Mouse (Mus musculus) heart, embryonic 13.5 days (tissue): ENCODE data around the gene Pglyrp1. TPM values are rescaled to one million over a fixed set of nuclear protein-coding genes. Genes with fewer than 3 reads are reported as not detected.

Experiments used
- ATAC-seq: fragments of 200-750 bp; cut with Nextera tagmentation; 2 replicates; pipeline ENCODE4 v1.8.0; 2017; ENCODE audit warnings: moderate TSS enrichment; ENCODE audit not compliant: insufficient number of reproducible peaks, low FRiP score, low TSS enrichment; ENCODE audit errors: extremely low read depth
- H3K27ac ChIP-seq: fragments of 300-500 bp; sonication (generic); replicated peaks from 2 replicates; pipeline ENCODE4 v1.5.1; 2015; ENCODE audit warnings: moderate library complexity, mild to moderate bottlenecking, inconsistent platforms
- H3K27me3 ChIP-seq: fragments of 300-500 bp; sonication (generic); replicated peaks from 2 replicates; pipeline ENCODE4 v1.6.1; 2015; ENCODE audit warnings: mild to moderate bottlenecking, inconsistent platforms
- H3K36me3 ChIP-seq: fragments of 300-500 bp; sonication (generic); 2 replicates; pipeline ENCODE4 v1.6.1; 2015; ENCODE audit warnings: mild to moderate bottlenecking, inconsistent platforms
- H3K4me1 ChIP-seq: fragments of 300-500 bp; sonication (generic); 2 replicates; pipeline ENCODE4 v1.6.1; 2015; ENCODE audit warnings: inconsistent platforms
- H3K4me2 ChIP-seq: fragments of 300-500 bp; sonication (generic); 2 replicates; pipeline ENCODE4 v1.6.1; 2015; ENCODE audit warnings: inconsistent platforms, mild to moderate bottlenecking, moderate library complexity
- H3K4me3 ChIP-seq: fragments of 300-500 bp; sonication (generic); 2 replicates; pipeline ENCODE4 v1.5.1; 2015; ENCODE audit warnings: moderate library complexity, mild to moderate bottlenecking, inconsistent platforms
- H3K9ac ChIP-seq: fragments of 300-500 bp; sonication (generic); 2 replicates; pipeline ENCODE4 v1.6.1; 2015; ENCODE audit warnings: inconsistent platforms, mild to moderate bottlenecking, moderate library complexity
- H3K9me3 ChIP-seq: fragments of 300-500 bp; sonication (generic); 2 replicates; pipeline ENCODE4 v1.6.1; 2016; ENCODE audit warnings: inconsistent platforms
- WGBS: fragments of 180-500 bp; shearing (Covaris S2); methylation state at CpG from one replicate; pipeline ENCODE4 v1.1.7; 2015; ENCODE audit warnings: mixed read lengths; 5-methylcytosine and 5-hydroxymethylcytosine counted together
- polyA plus RNA-seq: library from polyadenylated mRNA; unstranded; fragments of >200 nt; fragmentation: Nextera tagmentation; extraction: Ambion mirVana; gene quantifications from 2 replicates; pipeline ENCODE4 v1.2.1, GENCODE M21; 2015

The Pglyrp1 gene
- polyA plus RNA-seq, 1 experiment from 2014 or later, result 1.2 TPM

- H3K9ac ChIP-seq, result no peak overlapping the region
- H3K27ac ChIP-seq, result no peak overlapping the region
- H3K36me3 ChIP-seq, result peaks cover 8% of the 10 kb centered on the region; the same call in 1 of the 2 replicates
- H3K27me3 ChIP-seq, result no peaks in the 10 kb centered on the region
- 92% methylated on average over 1 of the region's 1 CpGs for WGBS
- no peaks in the 10 kb centered on the region for H3K9me3 ChIP-seq
- no peak overlapping the region for H3K4me2 ChIP-seq
- ATAC-seq, result no peak
- H3K4me1 ChIP-seq, result peaks cover 3% of the 10 kb centered on the region; the same call in 1 of the 2 replicates
- no peak overlapping the region for H3K4me3 ChIP-seq
Observed at GRCm38 (mm10) chr7:18886963-18887362, 15.8 kb downstream of the Pglyrp1 start.

- H3K36me3 ChIP-seq, result peaks cover 8% of the 10 kb centered on the region; the same call in 1 of the 2 replicates
- H3K9me3 ChIP-seq, result no peaks in the 10 kb centered on the region
- H3K27me3 ChIP-seq, result peaks cover 25% of the 10 kb centered on the region
- H3K4me2 ChIP-seq, result no peak overlapping the region
- no peak overlapping the region for H3K27ac ChIP-seq
- ATAC-seq, result no peak
- H3K4me3 ChIP-seq, result no peak overlapping the region
- H3K9ac ChIP-seq, result no peak overlapping the region
- WGBS, result 94% methylated on average over 8 of the region's 8 CpGs
- H3K4me1 ChIP-seq, result peaks cover 23% of the 10 kb centered on the region
Observed at GRCm38 (mm10) chr7:18890848-18891247, 19.7 kb downstream of the Pglyrp1 start.

- H3K36me3 ChIP-seq, result peaks cover 11% of the 10 kb centered on the region; the same call in 1 of the 2 replicates
- H3K27ac ChIP-seq, result no peak overlapping the region
- 17% methylated on average over 33 of the region's 33 CpGs for WGBS
- H3K9me3 ChIP-seq, result no peaks in the 10 kb centered on the region
- no peak for ATAC-seq
- peaks cover 23% of the 10 kb centered on the region for H3K4me1 ChIP-seq
- H3K4me3 ChIP-seq, result peak overlapping the region; percentile 52
- peak overlapping the region; percentile 79 for H3K9ac ChIP-seq
- peaks cover 25% of the 10 kb centered on the region for H3K27me3 ChIP-seq
- peak overlapping the region; percentile 80 for H3K4me2 ChIP-seq
Observed at GRCm38 (mm10) chr7:18891872-18892599, 20.9 kb downstream of the Pglyrp1 start.

GRCm38 (mm10) chr7:18893009-18893408 is 21.9 kb downstream of the Pglyrp1 start:
- Histone ChIP-seq H3K4me3 (peak overlapping the region; percentile 52; the same call in 1 of the 2 replicates), H3K9me3 (no peaks in the 10 kb centered on the region), H3K27me3 (peaks cover 25% of the 10 kb centered on the region), H3K9ac (no peak overlapping the region; the same call in 1 of the 2 replicates), H3K4me1 (peaks cover 23% of the 10 kb centered on the region), H3K27ac (no peak overlapping the region), H3K4me2 (peak overlapping the region; percentile 80), H3K36me3 (peaks cover 19% of the 10 kb centered on the region)
- ATAC-seq, result no peak
- 30% methylated on average over 27 of the region's 27 CpGs for WGBS

GRCm38 (mm10) chr7:18893651-18894430 is 22.7 kb downstream of the Pglyrp1 start:
- Histone ChIP-seq H3K4me1 (peaks cover 23% of the 10 kb centered on the region), H3K27me3 (peaks cover 25% of the 10 kb centered on the region), H3K4me2 (peak overlapping the region; percentile 80), H3K9me3 (no peaks in the 10 kb centered on the region), H3K36me3 (peaks cover 28% of the 10 kb centered on the region), H3K9ac (peak overlapping the region; percentile 78), H3K4me3 (peak overlapping the region; percentile 52), H3K27ac (no peak overlapping the region)
- ATAC-seq, result peak; percentile 26; the same call in 1 of the 2 replicates
- WGBS, result 1% methylated on average over 41 of the region's 41 CpGs

GRCm38 (mm10) chr7:18896536-18896935 is 25.4 kb downstream of the Pglyrp1 start:
- Histone ChIP-seq H3K36me3 (peaks cover 45% of the 10 kb centered on the region), H3K27me3 (peaks cover 25% of the 10 kb centered on the region), H3K4me1 (peaks cover 23% of the 10 kb centered on the region), H3K4me3 (no peak overlapping the region), H3K9ac (no peak overlapping the region), H3K27ac (no peak overlapping the region), H3K4me2 (no peak overlapping the region), H3K9me3 (no peaks in the 10 kb centered on the region)
- WGBS, result 53% methylated on average over 5 of the region's 5 CpGs
- no peak for ATAC-seq

- H3K27me3 ChIP-seq, result no peaks in the 10 kb centered on the region
- ATAC-seq, result no peak
- no peaks in the 10 kb centered on the region for H3K9me3 ChIP-seq
- WGBS, result 89% methylated on average over 2 of the region's 2 CpGs
- H3K4me3 ChIP-seq, result no peak overlapping the region
- peaks cover 68% of the 10 kb centered on the region for H3K36me3 ChIP-seq
- H3K4me2 ChIP-seq, result no peak overlapping the region
- H3K4me1 ChIP-seq, result no peaks in the 10 kb centered on the region
- H3K27ac ChIP-seq, result no peak overlapping the region
- H3K9ac ChIP-seq, result no peak overlapping the region
Observed at GRCm38 (mm10) chr7:18900513-18900912, 29.4 kb downstream of the Pglyrp1 start.

- Histone ChIP-seq H3K27me3 (no peaks in the 10 kb centered on the region), H3K4me2 (no peak overlapping the region), H3K9me3 (no peaks in the 10 kb centered on the region), H3K4me3 (no peak overlapping the region), H3K9ac (no peak overlapping the region), H3K4me1 (0 out of 2 replicates have a peak, but pooled peaks cover 2% of the 10 kb centered on the region), H3K36me3 (peaks cover 68% of the 10 kb centered on the region), H3K27ac (no peak overlapping the region)
- no peak for ATAC-seq
- 55% methylated on average over 3 of the region's 3 CpGs for WGBS
Observed at GRCm38 (mm10) chr7:18902486-18902885, 31.4 kb downstream of the Pglyrp1 start.

- no peak for ATAC-seq
- H3K27me3 ChIP-seq, result no peaks in the 10 kb centered on the region
- peaks cover 22% of the 10 kb centered on the region for H3K4me1 ChIP-seq
- no peak overlapping the region for H3K4me2 ChIP-seq
- H3K4me3 ChIP-seq, result no peak overlapping the region
- no peak overlapping the region for H3K9ac ChIP-seq
- peaks cover 44% of the 10 kb centered on the region for H3K36me3 ChIP-seq
- H3K27ac ChIP-seq, result no peak overlapping the region
- WGBS, result 69% methylated on average over 3 of the region's 3 CpGs
- H3K9me3 ChIP-seq, result no peaks in the 10 kb centered on the region
Observed at GRCm38 (mm10) chr7:18904971-18905370, 33.8 kb downstream of the Pglyrp1 start.

GRCm38 (mm10) chr7:18909797-18910196 is 38.7 kb downstream of the Pglyrp1 start:
- WGBS, result 6% methylated on average over 17 of the region's 17 CpGs
- H3K27me3 ChIP-seq, result no peaks in the 10 kb centered on the region
- peak overlapping the region; percentile 84 for H3K4me2 ChIP-seq
- no peaks in the 10 kb centered on the region for H3K9me3 ChIP-seq
- ATAC-seq, result no peak
- peaks cover 28% of the 10 kb centered on the region for H3K4me1 ChIP-seq
- peak overlapping the region; percentile 90 for H3K4me3 ChIP-seq
- 0 out of 2 replicates have a peak, but pooled peaks cover 7% of the 10 kb centered on the region for H3K36me3 ChIP-seq
- peak overlapping the region; percentile 90 for H3K9ac ChIP-seq
- no peak overlapping the region for H3K27ac ChIP-seq

- no peak within 1 kb of the TSS for H3K27ac ChIP-seq
- H3K4me3 ChIP-seq, result peak within 1 kb of the TSS; percentile 90
- under 1% methylated on average over 33 of the region's 33 CpGs for WGBS
Observed at GRCm38 (mm10) chr7:18910241-18910831, 39.2 kb downstream of the Pglyrp1 start, which contains the start of gene Ccdc61. Gene Ccdc61 (minus strand): TSS chr7:18910415.

More at GRCm38 (mm10) chr7:18910241-18910831, 39.2 kb downstream of the Pglyrp1 start, which contains the start of gene Ccdc61:
- peaks cover 28% of the 10 kb centered on the region for H3K4me1 ChIP-seq
- peak; percentile 100 for ATAC-seq
- no peaks in the 10 kb centered on the region for H3K9me3 ChIP-seq
- peak within 1 kb of the TSS; percentile 84 for H3K4me2 ChIP-seq
- peak within 1 kb of the TSS; percentile 90 for H3K9ac ChIP-seq
- 0 out of 2 replicates have a peak, but pooled peaks cover 7% of the 10 kb centered on the region for H3K36me3 ChIP-seq
- no peaks in the 10 kb centered on the region for H3K27me3 ChIP-seq
